Mouse (Mus musculus): Measurements from ENCODE around the gene Slc26a3.

DNA sequence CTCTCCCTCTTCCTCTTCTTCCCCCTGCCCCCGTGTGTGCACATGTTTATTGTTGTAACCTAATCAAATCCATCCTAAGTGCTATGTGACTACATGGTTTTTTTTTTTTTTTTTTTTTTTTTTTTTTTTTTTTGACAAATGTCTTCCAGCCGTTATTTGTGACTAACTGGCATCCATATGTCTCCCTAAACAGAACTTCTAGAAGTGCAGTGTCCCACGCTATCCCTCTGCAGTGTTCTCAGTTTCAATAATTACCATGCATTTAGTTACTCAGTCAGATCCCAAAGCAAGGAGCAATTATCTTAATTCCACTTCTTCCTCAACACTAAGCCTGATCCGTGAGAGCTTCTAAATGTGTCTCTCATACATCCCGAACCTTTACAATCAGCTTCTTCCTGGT, 120.5 kb downstream of the Slc26a3 start:
- TF ChIP-seq CTCF (IDR thresholded peaks at IDR 0.05; ENCODE audit: insufficient read depth, low read depth, low read length) (no peak), POLR2A (IDR thresholded peaks at IDR 0.05; ENCODE audit: insufficient read depth, low read depth, low read length) (no peak)
